Mouse (Mus musculus): ENCODE measurements around the gene Lbhd2.

GRCm38 (mm10) chr12:111446745-111447144 is 40.1 kb downstream of the Lbhd2 start:
- no peak for TF ChIP-seq GATA1 (IDR thresholded peaks at IDR 0.05; ENCODE audit: low read depth, low read length)
- TF ChIP-seq MAFK (IDR thresholded peaks at IDR 0.05; ENCODE audit: borderline replicate concordance, low read depth, low read length) = no peak
- no peak for TF ChIP-seq POLR2A (IDR thresholded peaks at IDR 0.05; ENCODE audit: control insufficient read depth in 1 of 2, insufficient read depth in 1 of 2, low read depth in 1 of 2, low read length in 2 of 2, poor library complexity in 1 of 2)
- no peak for TF ChIP-seq CHD1 (IDR thresholded peaks at IDR 0.05; ENCODE audit: low read depth, low read length)
- TF ChIP-seq KAT2A (conservative IDR thresholded peaks at IDR 0.05; ENCODE audit: low read depth, low read length) = no peak
- no peak for TF ChIP-seq USF1 (IDR thresholded peaks at IDR 0.05; ENCODE audit: low read depth, low read length)
- no peak for TF ChIP-seq HCFC1 (IDR thresholded peaks at IDR 0.05; ENCODE audit: low read depth, low read length)
- no peak for TF ChIP-seq ZC3H11A (IDR thresholded peaks at IDR 0.05; ENCODE audit: low read depth, low read length)
- TF ChIP-seq CTCF (IDR thresholded peaks at IDR 0.05 in 2 of 3, conservative IDR thresholded peaks at IDR 0.05 in 1 of 3; ENCODE audit: control insufficient read depth in 1 of 3, insufficient read depth in 1 of 3, low read depth in 2 of 3, low read length in 3 of 3, poor library complexity in 1 of 3, severe bottlenecking in 1 of 3) = no peak
- TF ChIP-seq RCOR1 (IDR thresholded peaks at IDR 0.05; ENCODE audit: low read depth, low read length) = no peak
- no peak for TF ChIP-seq BHLHE40 (IDR thresholded peaks at IDR 0.05; ENCODE audit: borderline replicate concordance, low read depth, low read length)

Data from MEL (cell line).